Mouse (Mus musculus): ENCODE data around the gene Kcnb1. TPM values are rescaled to one million over a fixed set of nuclear protein-coding genes. Genes with fewer than 3 reads are reported as not detected.

Gene Kcnb1
- 1.8 and 2.1 TPM in 2 replicates for polyA plus RNA-seq (2012; rRNA removed)

DNA sequence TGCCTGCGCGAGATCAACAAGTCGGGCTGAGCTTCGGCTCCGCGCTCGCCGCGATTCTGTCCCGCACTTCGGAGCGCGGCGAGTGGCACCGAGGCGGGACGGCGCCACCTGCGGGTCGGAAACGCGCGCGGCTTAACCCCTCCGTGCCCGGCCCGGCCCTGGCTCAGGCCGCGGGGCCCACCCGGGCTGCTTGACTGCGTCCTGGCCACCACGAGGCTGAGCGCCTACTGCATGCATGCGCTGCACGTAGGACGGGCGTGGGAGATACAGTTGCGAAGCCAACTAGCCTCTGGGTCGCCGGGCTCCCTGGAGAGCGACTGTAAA is at the start of gene Kcnb1:
Kcnb1 (minus strand) TSS at position 80 of the 324 bp plus-strand sequence.

DNA sequence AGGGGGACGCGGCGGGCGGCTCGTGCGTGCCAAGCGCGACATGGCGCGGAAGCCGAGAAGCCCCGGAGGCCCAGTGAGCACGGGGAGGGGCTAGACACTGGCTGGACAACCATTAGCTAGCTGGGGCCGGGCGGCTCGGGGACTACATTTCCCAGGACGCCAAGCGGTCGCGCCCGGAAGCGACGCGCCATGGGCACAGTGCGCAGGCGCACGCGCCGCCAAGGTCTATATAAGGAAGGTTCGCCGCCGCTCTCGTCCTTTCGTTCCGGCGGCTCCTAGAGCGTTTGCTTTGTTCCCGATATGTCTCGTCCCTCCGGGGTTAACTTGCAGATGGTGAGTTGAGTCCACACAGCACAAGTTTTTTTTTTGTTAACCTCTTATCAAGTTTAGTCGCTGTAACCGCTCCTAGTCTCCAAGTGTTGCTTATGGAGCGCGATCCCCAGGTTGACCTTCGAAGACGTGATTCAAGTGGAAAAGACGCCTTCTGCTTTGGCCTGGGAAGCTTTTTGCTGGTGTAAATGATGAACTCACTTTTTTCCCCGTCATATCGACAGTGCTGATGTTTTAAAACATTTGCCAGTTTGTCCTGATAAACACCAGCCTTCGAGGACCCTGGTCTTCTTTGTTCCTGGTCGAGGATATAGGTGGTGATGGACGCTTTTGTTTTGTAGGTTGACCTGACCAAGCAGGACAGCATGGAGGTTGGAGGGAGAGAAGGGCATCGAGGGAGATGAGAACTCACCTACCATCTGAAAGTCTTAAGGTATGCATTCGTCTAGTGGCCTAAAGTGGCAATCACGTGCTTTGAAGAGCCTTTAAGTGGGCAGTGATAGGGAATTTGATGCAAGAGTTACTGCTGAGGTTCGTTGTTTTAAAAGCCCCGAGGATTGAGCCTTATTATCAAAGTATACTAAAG is 126.7 kb downstream of the Kcnb1 start, which contains the start of gene Znfx1:
Znfx1 (minus strand) TSS at position 51 of the 916 bp plus-strand sequence.

Other genes starting within 250 kb of the Kcnb1 start
- 8.2 and 11.0 TPM in 2 replicates for gene Stau1, start 193.9 kb downstream of the Kcnb1 start, polyA plus RNA-seq (2012; rRNA removed)
- 8.7 and 9.6 TPM in 2 replicates for gene Ddx27, start 175.0 kb downstream of the Kcnb1 start, polyA plus RNA-seq (2012; rRNA removed)
- gene Znfx1, start 127.1 kb downstream of the Kcnb1 start, polyA plus RNA-seq (2012; rRNA removed): 9.7 and 9.8 TPM in 2 replicates
- 17.2 and 27.6 TPM in 2 replicates for gene Ptgis, start 50.4 kb upstream of the Kcnb1 start, polyA plus RNA-seq (2012; rRNA removed)
- gene B4galt5, start 159.0 kb upstream of the Kcnb1 start, polyA plus RNA-seq (2012; rRNA removed): 3.5 and 4.7 TPM in 2 replicates
- gene Slc9a8, start 231.6 kb upstream of the Kcnb1 start, polyA plus RNA-seq (2012; rRNA removed): 18.0 and 21.4 TPM in 2 replicates

All from stomach, adult 2 months (tissue).